Mouse (Mus musculus) ES-E14 (cell line): ENCODE data around the gene 9930022D16Rik. TPM values are rescaled to one million over a fixed set of nuclear protein-coding genes. Genes with fewer than 3 reads are reported as not detected.
A peak's percentile ranks its signal among the peaks of the same experiment; 100 is the strongest.

Source experiments
- DNase-seq: peaks from one replicate; pipeline ENCODE4 v3.0.0-alpha.2; 2013; ENCODE audit warnings: low read depth, low spot score
- H3K27ac ChIP-seq: 2 replicates; pipeline ENCODE4 v1.5.1; 2012; ENCODE audit warnings: low read depth, mild to moderate bottlenecking, low read length, moderate library complexity, mixed read lengths; ENCODE audit not compliant: poor library complexity, insufficient read depth, severe bottlenecking
- H3K36me3 ChIP-seq: 2 replicates; pipeline ENCODE4 v1.6.1; 2012; ENCODE audit warnings: mild to moderate bottlenecking, low read length, moderate library complexity, mixed read lengths; ENCODE audit not compliant: control insufficient read depth, poor library complexity, insufficient read depth, severe bottlenecking
- H3K4me1 ChIP-seq, 2 experiments: fragments of 150-350 bp in 1 of 2; sonication (generic) in 1 of 2; 2 replicates each; pipeline ENCODE4 v1.6.1; 2012; ENCODE audit warnings: low read length in 2 of 2, mild to moderate bottlenecking in 1 of 2, mixed read lengths in 1 of 2; ENCODE audit not compliant: control insufficient read depth in 2 of 2, insufficient read depth in 2 of 2, poor library complexity in 1 of 2
- H3K4me3 ChIP-seq, 2 experiments: fragments of 150-350 bp in 1 of 2; sonication (generic) in 1 of 2; 2 replicates each; pipeline ENCODE4 v1.5.1; 2012; ENCODE audit warnings: low read length in 2 of 2, low read depth in 1 of 2, mild to moderate bottlenecking in 1 of 2, mixed read lengths in 1 of 2; ENCODE audit not compliant: insufficient read depth in 1 of 2, poor library complexity in 1 of 2, severe bottlenecking in 1 of 2
- H3K9ac ChIP-seq: 2 replicates; pipeline ENCODE4 v1.6.1; 2012; ENCODE audit warnings: low read depth, mild to moderate bottlenecking, low read length, mixed read lengths; ENCODE audit not compliant: poor library complexity, insufficient read depth, severe bottlenecking
- H3K9me3 ChIP-seq: fragments of 150-350 bp; sonication (generic); 2 replicates; pipeline ENCODE4 v1.6.1; 2012; ENCODE audit warnings: low read depth, mild to moderate bottlenecking, low read length; ENCODE audit not compliant: control insufficient read depth, insufficient read depth
- CHD2 ChIP-seq: IDR thresholded peaks from 2 replicates; pipeline ENCODE4 v1.6.1; 2014; ENCODE audit warnings: mild to moderate bottlenecking, low read depth, low read length, inconsistent platforms
- HCFC1 ChIP-seq: IDR thresholded peaks from 2 replicates; pipeline ENCODE4 v1.6.1; 2012; ENCODE audit warnings: low read length, inconsistent platforms, borderline replicate concordance; ENCODE audit not compliant: insufficient read depth
- MAFK ChIP-seq: IDR thresholded peaks from 2 replicates; pipeline ENCODE4 v1.6.1; 2014; ENCODE audit warnings: mild to moderate bottlenecking, low read depth, low read length, inconsistent platforms; ENCODE audit not compliant: insufficient read depth
- ZC3H11A ChIP-seq: IDR thresholded peaks from 2 replicates; pipeline ENCODE4 v1.6.1; 2012; ENCODE audit warnings: low read depth, mild to moderate bottlenecking, inconsistent platforms, low read length, borderline replicate concordance
- ZNF384 ChIP-seq: IDR thresholded peaks from 2 replicates; pipeline ENCODE4 v1.6.1; 2012; ENCODE audit warnings: low read depth, low read length, inconsistent platforms
- in situ Hi-C, 2 experiments: fragments of 600-800 bp; cut with MboI; formaldehyde crosslinking; loops; one replicate each; pipeline ENCODE4 v1.15.1; 2025; ENCODE audit warnings: low sequenced_read_pairs in 2 of 2, inconsistent platforms in 1 of 2; ENCODE audit not compliant: unreplicated experiment in 2 of 2
- total RNA-seq: library from RNA; depleted of rRNA; stranded (reverse); fragments of 300-350 nt; gene quantifications from 2 replicates; pipeline ENCODE4 v1.2.3, GENCODE M21; 2012

9930022D16Rik gene
- total RNA-seq, 1 experiment: not detected

DNA sequence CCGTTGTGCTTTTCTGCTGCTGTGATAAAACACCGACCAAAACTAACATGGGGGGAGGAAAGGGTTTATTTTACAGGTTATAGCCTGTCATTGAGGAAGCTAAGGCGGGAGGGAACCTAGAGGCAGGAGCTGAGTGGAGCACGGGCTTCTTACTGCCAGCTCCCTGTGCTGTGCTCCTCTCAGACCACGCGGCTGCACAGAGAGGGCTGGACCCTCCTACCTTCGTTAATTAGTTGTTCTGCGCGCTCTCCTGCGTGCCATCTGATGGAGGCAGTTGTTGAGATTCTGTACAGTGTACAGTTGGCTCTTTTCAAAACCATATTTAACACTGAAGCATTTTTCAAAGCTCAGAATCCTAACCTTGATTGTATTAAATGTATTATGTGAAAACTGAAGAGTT is 36.2 kb upstream of the 9930022D16Rik start:
- Histone ChIP-seq H3K4me3 (no peak overlapping the region), H3K9me3 (no peaks in the 10 kb centered on the region), H3K27ac (no peak overlapping the region), H3K9ac (peak overlapping the region; percentile 14; the same call in 1 of the 2 replicates), H3K36me3 (peaks cover 3% of the 10 kb centered on the region; the same call in 1 of the 2 replicates), H3K4me1 (peaks cover 3 to 12% of the 10 kb centered on the region in 2 experiments; a peak in 2 of 4 replicates)
- no peak for TF ChIP-seq CHD2
- TF ChIP-seq ZNF384: no peak
- no peak for TF ChIP-seq ZC3H11A
- no peak for DNase-seq
- in situ Hi-C loops: no loop called here

GRCm38 (mm10) chr11:109378051-109378450 is 35.7 kb upstream of the 9930022D16Rik start:
- H3K36me3 ChIP-seq: peaks cover 2% of the 10 kb centered on the region; the same call in 1 of the 2 replicates
- in situ Hi-C loops: no loop called here
- H3K9me3 ChIP-seq: no peaks in the 10 kb centered on the region
- H3K4me1 ChIP-seq: peaks cover 0 to 9% of the 10 kb centered on the region in 2 experiments; a peak in 2 of 4 replicates
- no peak for TF ChIP-seq ZC3H11A
- no peak for TF ChIP-seq ZNF384
- TF ChIP-seq CHD2: no peak
- TF ChIP-seq HCFC1: no peak
- TF ChIP-seq MAFK: no peak
- H3K9ac ChIP-seq: no peak overlapping the region
- no peak overlapping the region for H3K4me3 ChIP-seq
- no peak overlapping the region for H3K27ac ChIP-seq
- no peak for DNase-seq

GRCm38 (mm10) chr11:109380662-109381061 is 33.1 kb upstream of the 9930022D16Rik start:
- Histone ChIP-seq H3K36me3 (no peaks in the 10 kb centered on the region; the same call in 1 of the 2 replicates), H3K9ac (no peak overlapping the region), H3K9me3 (no peaks in the 10 kb centered on the region), H3K27ac (no peak overlapping the region), H3K4me1 (peaks cover 0 to 9% of the 10 kb centered on the region in 2 experiments; a peak in 2 of 4 replicates), H3K4me3 (no peak overlapping the region)
- TF ChIP-seq CHD2 (no peak), ZNF384 (no peak), ZC3H11A (no peak)
- in situ Hi-C loops: no loop called here
- DNase-seq: no peak

DNA sequence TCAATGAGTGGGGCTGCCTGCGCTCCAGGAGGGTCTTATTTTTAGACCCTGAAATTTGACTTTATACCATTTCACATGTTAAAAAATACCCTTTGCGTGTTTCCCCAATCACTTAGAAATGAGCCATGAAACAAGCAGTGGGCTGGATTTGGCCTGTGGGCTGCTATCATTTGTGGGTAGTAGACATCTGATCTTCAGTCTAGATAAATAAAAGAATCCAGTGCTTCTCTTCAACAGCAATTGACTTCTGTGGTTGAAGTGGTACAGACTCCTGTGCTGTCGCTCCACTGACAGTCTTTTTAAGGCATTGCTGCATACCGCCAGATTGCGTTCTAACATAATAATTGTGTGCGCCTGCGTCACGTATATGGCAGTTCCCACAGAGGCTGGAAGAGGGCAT is 28.4 kb upstream of the 9930022D16Rik start:
- Histone ChIP-seq H3K4me1 (peaks cover 0 to 2% of the 10 kb centered on the region in 2 experiments; a peak in 2 of 4 replicates), H3K36me3 (no peaks in the 10 kb centered on the region; the same call in 1 of the 2 replicates), H3K27ac (no peak overlapping the region), H3K9me3 (no peaks in the 10 kb centered on the region), H3K9ac (no peak overlapping the region), H3K4me3 (no peak overlapping the region)
- in situ Hi-C loops: no loop called here
- TF ChIP-seq ZNF384 (no peak), HCFC1 (no peak), ZC3H11A (no peak), CHD2 (no peak), MAFK (no peak)
- DNase-seq: no peak

GRCm38 (mm10) chr11:109389046-109389445 is 24.7 kb upstream of the 9930022D16Rik start:
- Histone ChIP-seq H3K27ac (no peak overlapping the region), H3K4me3 (no peak overlapping the region), H3K36me3 (peaks cover 3% of the 10 kb centered on the region; the same call in 1 of the 2 replicates), H3K4me1 (peaks cover 0 to 2% of the 10 kb centered on the region in 2 experiments; a peak in 1 of 4 replicates), H3K9me3 (no peaks in the 10 kb centered on the region), H3K9ac (no peak overlapping the region)
- in situ Hi-C loops: no loop called here
- no peak for DNase-seq
- TF ChIP-seq CHD2 (no peak), MAFK (no peak), HCFC1 (no peak), ZNF384 (no peak), ZC3H11A (no peak)
